Mouse (Mus musculus) erythroblast, embryonic 14.5 days (primary cell): ENCODE results near the gene Apoa2. TPM values are rescaled to one million over a fixed set of nuclear protein-coding genes. Genes with fewer than 3 reads are reported as not detected.

Experiments
- H3K27me3 ChIP-seq: 2 replicates; pipeline ENCODE4 v1.6.1; 2012; ENCODE audit warnings: inconsistent platforms; ENCODE audit not compliant: control insufficient read depth
- H3K36me3 ChIP-seq: 2 replicates; pipeline ENCODE4 v1.6.1; 2012; ENCODE audit warnings: mild to moderate bottlenecking, inconsistent platforms; ENCODE audit not compliant: control insufficient read depth
- H3K4me1 ChIP-seq: 2 replicates; pipeline ENCODE4 v1.6.1; 2012; ENCODE audit warnings: inconsistent platforms; ENCODE audit not compliant: control insufficient read depth
- H3K4me3 ChIP-seq: replicated peaks from 2 replicates; pipeline ENCODE3; 2012; ENCODE audit warnings: moderate library complexity, mild to moderate bottlenecking, inconsistent platforms
- H3K9me3 ChIP-seq: 2 replicates; pipeline ENCODE4 v1.6.1; 2012; ENCODE audit warnings: low read length, inconsistent platforms, mixed read lengths; ENCODE audit not compliant: control insufficient read depth
- GATA1 ChIP-seq: IDR thresholded peaks from 2 replicates; pipeline ENCODE4 v1.6.1; 2012; ENCODE audit warnings: low read length, inconsistent platforms, mixed read lengths
- TAL1 ChIP-seq: IDR thresholded peaks from 3 replicates; pipeline ENCODE4 v1.6.1; 2012; ENCODE audit warnings: low read length, inconsistent platforms, mixed read lengths
- polyA plus RNA-seq: library from polyadenylated mRNA; stranded (reverse); fragments of >175 nt; gene quantifications from 2 replicates; pipeline ENCODE4 v1.2.3, GENCODE M21; 2012

Gene Apoa2
- polyA plus RNA-seq, 1 experiment = 0.42 TPM

GRCm38 (mm10) chr1:171221281-171222193 is 3.3 kb upstream of the Apoa2 start:
- H3K36me3 ChIP-seq = peaks cover 24% of the 10 kb centered on the region
- TF ChIP-seq TAL1 = no peak
- no peak for TF ChIP-seq GATA1
- peak overlapping the region; percentile 79 for H3K4me3 ChIP-seq
- H3K4me1 ChIP-seq = peaks cover 36% of the 10 kb centered on the region
- H3K9me3 ChIP-seq = no peaks in the 10 kb centered on the region
- no peaks in the 10 kb centered on the region; the same call in 1 of the 2 replicates for H3K27me3 ChIP-seq

- no peaks in the 10 kb centered on the region for H3K9me3 ChIP-seq
- H3K4me3 ChIP-seq = peak within 1 kb of the TSS; percentile 79
- H3K4me1 ChIP-seq = peaks cover 27% of the 10 kb centered on the region
- TF ChIP-seq GATA1 (no peak), TAL1 (no peak)
- no peaks in the 10 kb centered on the region; the same call in 1 of the 2 replicates for H3K27me3 ChIP-seq
- peaks cover 24% of the 10 kb centered on the region for H3K36me3 ChIP-seq
Observed at GRCm38 (mm10) chr1:171222238-171223155, 2.4 kb upstream of the Apoa2 start, which contains the start of gene Tomm40l. Gene Tomm40l (minus strand): TSS chr1:171222514.

GRCm38 (mm10) chr1:171223168-171223567 is 1.7 kb upstream of the Apoa2 start:
- peaks cover 27% of the 10 kb centered on the region for H3K4me1 ChIP-seq
- no peaks in the 10 kb centered on the region; the same call in 1 of the 2 replicates for H3K27me3 ChIP-seq
- no peak for TF ChIP-seq TAL1
- no peak for TF ChIP-seq GATA1
- H3K36me3 ChIP-seq = peaks cover 21% of the 10 kb centered on the region
- H3K9me3 ChIP-seq = no peaks in the 10 kb centered on the region
- peak overlapping the region; percentile 79 for H3K4me3 ChIP-seq

- Histone ChIP-seq H3K27me3 (no peaks in the 10 kb centered on the region; the same call in 1 of the 2 replicates), H3K4me1 (peaks cover 27% of the 10 kb centered on the region), H3K4me3 (no peak overlapping the region), H3K36me3 (peaks cover 17% of the 10 kb centered on the region), H3K9me3 (no peaks in the 10 kb centered on the region)
- no peak for TF ChIP-seq GATA1
- TF ChIP-seq TAL1 = no peak
Observed at GRCm38 (mm10) chr1:171223796-171224195, 1.1 kb upstream of the Apoa2 start.

- no peak for TF ChIP-seq TAL1
- no peak for TF ChIP-seq GATA1
- peaks cover 16% of the 10 kb centered on the region for H3K4me1 ChIP-seq
- no peaks in the 10 kb centered on the region; the same call in 1 of the 2 replicates for H3K27me3 ChIP-seq
- H3K4me3 ChIP-seq = no peak overlapping the region
- no peaks in the 10 kb centered on the region for H3K9me3 ChIP-seq
- H3K36me3 ChIP-seq = no peaks in the 10 kb centered on the region; the same call in 1 of the 2 replicates
Observed at GRCm38 (mm10) chr1:171226780-171227179, 1.9 kb downstream of the Apoa2 start.

GRCm38 (mm10) chr1:171227879-171228278 is 3.0 kb downstream of the Apoa2 start:
- Histone ChIP-seq H3K4me1 (peaks cover 20% of the 10 kb centered on the region), H3K27me3 (no peaks in the 10 kb centered on the region; the same call in 1 of the 2 replicates), H3K4me3 (no peak overlapping the region), H3K9me3 (no peaks in the 10 kb centered on the region), H3K36me3 (no peaks in the 10 kb centered on the region; the same call in 1 of the 2 replicates)
- TF ChIP-seq TAL1 (no peak), GATA1 (no peak)

- no peak overlapping the region for H3K4me3 ChIP-seq
- peaks cover 13% of the 10 kb centered on the region for H3K36me3 ChIP-seq
- H3K4me1 ChIP-seq = peaks cover 30% of the 10 kb centered on the region
- H3K27me3 ChIP-seq = no peaks in the 10 kb centered on the region; the same call in 1 of the 2 replicates
- TF ChIP-seq GATA1 = no peak
- TF ChIP-seq TAL1 = no peak
- H3K9me3 ChIP-seq = no peaks in the 10 kb centered on the region
Observed at GRCm38 (mm10) chr1:171229750-171230149, 4.9 kb downstream of the Apoa2 start.

GRCm38 (mm10) chr1:171230215-171230614 is 5.4 kb downstream of the Apoa2 start:
- Histone ChIP-seq H3K36me3 (peaks cover 17% of the 10 kb centered on the region), H3K4me3 (no peak overlapping the region), H3K4me1 (peaks cover 30% of the 10 kb centered on the region), H3K9me3 (no peaks in the 10 kb centered on the region), H3K27me3 (no peaks in the 10 kb centered on the region; the same call in 1 of the 2 replicates)
- TF ChIP-seq TAL1 (no peak), GATA1 (no peak)

GRCm38 (mm10) chr1:171231844-171232243 is 7.0 kb downstream of the Apoa2 start:
- H3K36me3 ChIP-seq = peaks cover 32% of the 10 kb centered on the region
- H3K4me3 ChIP-seq = no peak overlapping the region
- no peak for TF ChIP-seq GATA1
- no peak for TF ChIP-seq TAL1
- H3K27me3 ChIP-seq = no peaks in the 10 kb centered on the region
- no peaks in the 10 kb centered on the region for H3K9me3 ChIP-seq
- peaks cover 30% of the 10 kb centered on the region for H3K4me1 ChIP-seq
